Mouse (Mus musculus) MEL (cell line): ENCODE results near the gene Ccdc175. TPM values are rescaled to one million over a fixed set of nuclear protein-coding genes. Genes with fewer than 3 reads are reported as not detected.

Experiments
- DNase-seq: peaks from one replicate; pipeline ENCODE4 v3.0.0; 2011; ENCODE audit warnings: low read depth, low spot score
- H3K27ac ChIP-seq: 2 replicates; pipeline ENCODE4 v1.5.1; 2012; ENCODE audit warnings: low read depth, mild to moderate bottlenecking, control low read depth, low read length, moderate library complexity; ENCODE audit not compliant: control insufficient read depth
- H3K27me3 ChIP-seq, 2 experiments: fragments of 150-350 bp in 1 of 2; sonication (generic) in 1 of 2; 2 replicates each; pipeline ENCODE4 v1.6.1; 2012; ENCODE audit warnings: low read length in 2 of 2, mild to moderate bottlenecking in 2 of 2, improper control_type of control experiment in 1 of 2, moderate library complexity in 1 of 2; ENCODE audit not compliant: insufficient read depth in 2 of 2, control insufficient read depth in 1 of 2
- H3K36me3 ChIP-seq, 2 experiments: 2 replicates each; pipeline ENCODE4 v1.6.1; 2012 to 2014; ENCODE audit warnings: low read length in 2 of 2, improper control_type of control experiment in 1 of 2, inconsistent platforms in 1 of 2, mild to moderate bottlenecking in 1 of 2; ENCODE audit not compliant: insufficient read depth in 2 of 2, control insufficient read depth in 1 of 2
- H3K4me1 ChIP-seq, 2 experiments: fragments of 150-350 bp in 1 of 2; sonication (generic) in 1 of 2; 2 replicates each; pipeline ENCODE4 v1.6.1; 2012; ENCODE audit warnings: low read length in 2 of 2, improper control_type of control experiment in 1 of 2, mild to moderate bottlenecking in 1 of 2; ENCODE audit not compliant: insufficient read depth in 2 of 2, control insufficient read depth in 1 of 2
- H3K4me3 ChIP-seq, 2 experiments: fragments of 150-350 bp in 1 of 2; sonication (generic) in 1 of 2; 2 replicates each; pipeline ENCODE4 v1.5.1; 2012; ENCODE audit warnings: low read depth in 2 of 2, low read length in 2 of 2, mild to moderate bottlenecking in 2 of 2, moderate library complexity in 2 of 2, control low read depth in 1 of 2, improper control_type of control experiment in 1 of 2; ENCODE audit not compliant: control insufficient read depth in 1 of 2, insufficient read depth in 1 of 2
- H3K79me2 ChIP-seq: 2 replicates; pipeline ENCODE4 v1.6.1; 2012; ENCODE audit warnings: mild to moderate bottlenecking, low read length, moderate library complexity; ENCODE audit not compliant: control insufficient read depth, poor library complexity, insufficient read depth
- H3K9ac ChIP-seq: 2 replicates; pipeline ENCODE4 v1.6.1; 2012; ENCODE audit warnings: low read depth, mild to moderate bottlenecking, control low read depth, low read length, moderate library complexity; ENCODE audit not compliant: control insufficient read depth, poor library complexity, severe bottlenecking
- H3K9me3 ChIP-seq: fragments of 150-350 bp; sonication (generic); replicated peaks from 2 replicates; pipeline ENCODE4 v1.6.1; 2012; ENCODE audit warnings: mild to moderate bottlenecking, low read length, improper control_type of control experiment, moderate library complexity; ENCODE audit not compliant: insufficient read depth
- BHLHE40 ChIP-seq: IDR thresholded peaks from 2 replicates; pipeline ENCODE4 v1.6.1; 2012; ENCODE audit warnings: low read depth, mild to moderate bottlenecking, inconsistent platforms, low read length, improper control_type of control experiment, borderline replicate concordance
- CHD1 ChIP-seq: IDR thresholded peaks from 2 replicates; pipeline ENCODE4 v1.6.1; 2012; ENCODE audit warnings: low read depth, mild to moderate bottlenecking, inconsistent platforms, low read length, improper control_type of control experiment
- CHD2 ChIP-seq: IDR thresholded peaks from 2 replicates; pipeline ENCODE4 v1.6.1; 2011; ENCODE audit warnings: low read length, improper control_type of control experiment
- CTCF ChIP-seq, 3 experiments: IDR thresholded peaks in 2 of 3; conservative IDR thresholded peaks in 1 of 3; 2 replicates each; pipeline ENCODE4 v1.5.1; 2011 to 2012; ENCODE audit warnings: low read length in 3 of 3, low read depth in 2 of 3, mild to moderate bottlenecking in 2 of 3, improper control_type of control experiment in 1 of 3, inconsistent platforms in 1 of 3, mixed read lengths in 1 of 3, moderate library complexity in 1 of 3; ENCODE audit not compliant: control insufficient read depth in 1 of 3, insufficient read depth in 1 of 3, poor library complexity in 1 of 3, severe bottlenecking in 1 of 3
- E2F4 ChIP-seq: IDR thresholded peaks from 2 replicates; pipeline ENCODE4 v1.6.1; 2011; ENCODE audit warnings: low read depth, low read length, improper control_type of control experiment, borderline replicate concordance
- ETS1 ChIP-seq: IDR thresholded peaks from 2 replicates; pipeline ENCODE4 v1.6.1; 2012; ENCODE audit warnings: low read depth, mild to moderate bottlenecking, inconsistent platforms, low read length, improper control_type of control experiment, moderate library complexity
- GABPA ChIP-seq: IDR thresholded peaks from 2 replicates; pipeline ENCODE4 v1.6.1; 2012; ENCODE audit warnings: low read depth, mild to moderate bottlenecking, inconsistent platforms, low read length, improper control_type of control experiment, moderate library complexity
- HCFC1 ChIP-seq: IDR thresholded peaks from 2 replicates; pipeline ENCODE4 v1.6.1; 2012; ENCODE audit warnings: low read depth, mild to moderate bottlenecking, inconsistent platforms, low read length, improper control_type of control experiment, moderate library complexity
- JUND ChIP-seq: IDR thresholded peaks from 2 replicates; pipeline ENCODE4 v1.6.1; 2011; ENCODE audit warnings: low read depth, mild to moderate bottlenecking, improper control_type of control experiment, low read length
- KAT2A ChIP-seq: conservative IDR thresholded peaks from 2 replicates; pipeline ENCODE4 v1.6.1; 2012; ENCODE audit warnings: low read depth, low read length, improper control_type of control experiment, inconsistent platforms
- MAX ChIP-seq: IDR thresholded peaks from 2 replicates; pipeline ENCODE4 v1.6.1; 2011; ENCODE audit warnings: low read length, improper control_type of control experiment
- MAZ ChIP-seq: IDR thresholded peaks from 2 replicates; pipeline ENCODE4 v1.6.1; 2012; ENCODE audit warnings: low read depth, mild to moderate bottlenecking, inconsistent platforms, low read length, improper control_type of control experiment
- MEF2A ChIP-seq: IDR thresholded peaks from 2 replicates; pipeline ENCODE4 v1.6.1; 2014; ENCODE audit warnings: low read depth, mild to moderate bottlenecking, inconsistent platforms, low read length, improper control_type of control experiment; ENCODE audit not compliant: poor library complexity, insufficient replicate concordance, severe bottlenecking; ENCODE audit errors: extremely low read depth
- MXI1 ChIP-seq: IDR thresholded peaks from 2 replicates; pipeline ENCODE4 v1.6.1; 2011; ENCODE audit warnings: mild to moderate bottlenecking, low read depth, low read length, improper control_type of control experiment
- MYB ChIP-seq: IDR thresholded peaks from 2 replicates; pipeline ENCODE4 v1.6.1; 2011; ENCODE audit warnings: mild to moderate bottlenecking, low read depth, low read length, improper control_type of control experiment
- MYC ChIP-seq: IDR thresholded peaks from 2 replicates; pipeline ENCODE4 v1.6.1; 2011; ENCODE audit warnings: low read depth, mild to moderate bottlenecking, low read length, improper control_type of control experiment, moderate library complexity
- NELFE ChIP-seq: IDR thresholded peaks from 2 replicates; pipeline ENCODE4 v1.6.1; 2011; ENCODE audit warnings: low read depth, low read length, improper control_type of control experiment
- NRF1 ChIP-seq: IDR thresholded peaks from 2 replicates; pipeline ENCODE4 v1.6.1; 2014; ENCODE audit warnings: low read depth, mild to moderate bottlenecking, inconsistent platforms, low read length, improper control_type of control experiment, moderate library complexity; ENCODE audit not compliant: poor library complexity, insufficient read depth, severe bottlenecking
- POLR2A ChIP-seq, 2 experiments: IDR thresholded peaks; 2 replicates each; pipeline ENCODE4 v1.6.1; 2011 to 2012; ENCODE audit warnings: low read length in 2 of 2, mild to moderate bottlenecking in 2 of 2, control low read depth in 1 of 2, improper control_type of control experiment in 1 of 2, low read depth in 1 of 2, moderate library complexity in 1 of 2; ENCODE audit not compliant: control insufficient read depth in 1 of 2, insufficient read depth in 1 of 2, poor library complexity in 1 of 2
- POLR2AphosphoS2 ChIP-seq: IDR thresholded peaks from 2 replicates; pipeline ENCODE4 v1.6.1; 2011; ENCODE audit warnings: low read length, improper control_type of control experiment
- POLR2AphosphoS5 ChIP-seq: IDR thresholded peaks from 2 replicates; pipeline ENCODE4 v1.6.1; 2012; ENCODE audit warnings: low read depth, borderline replicate concordance, mild to moderate bottlenecking, inconsistent platforms, low read length, moderate library complexity, mixed read lengths
- RAD21 ChIP-seq: IDR thresholded peaks from 2 replicates; pipeline ENCODE4 v1.6.1; 2011; ENCODE audit warnings: mild to moderate bottlenecking, low read depth, low read length, improper control_type of control experiment
- RCOR1 ChIP-seq: IDR thresholded peaks from 2 replicates; pipeline ENCODE4 v1.6.1; 2012; ENCODE audit warnings: low read depth, mild to moderate bottlenecking, inconsistent platforms, low read length, improper control_type of control experiment
- SIN3A ChIP-seq: IDR thresholded peaks from 2 replicates; pipeline ENCODE4 v1.6.1; 2012; ENCODE audit warnings: low read length, improper control_type of control experiment, inconsistent platforms
- SMC3 ChIP-seq: IDR thresholded peaks from 2 replicates; pipeline ENCODE4 v1.6.1; 2011; ENCODE audit warnings: low read depth, low read length, improper control_type of control experiment
- TAL1 ChIP-seq: IDR thresholded peaks from 2 replicates; pipeline ENCODE4 v1.6.1; 2012; ENCODE audit warnings: mild to moderate bottlenecking, inconsistent platforms, low read length, moderate library complexity, mixed read lengths
- TBP ChIP-seq: IDR thresholded peaks from 2 replicates; pipeline ENCODE4 v1.8.0; 2011; ENCODE audit warnings: low read depth, low read length, improper control_type of control experiment
- TCF12 ChIP-seq: IDR thresholded peaks from 2 replicates; pipeline ENCODE4 v1.6.1; 2014; ENCODE audit warnings: low read depth, mild to moderate bottlenecking, inconsistent platforms, low read length, improper control_type of control experiment, moderate library complexity
- UBTF ChIP-seq: IDR thresholded peaks from 2 replicates; pipeline ENCODE4 v1.6.1; 2012; ENCODE audit warnings: low read depth, mild to moderate bottlenecking, inconsistent platforms, low read length, improper control_type of control experiment, moderate library complexity, borderline replicate concordance; ENCODE audit not compliant: insufficient read depth
- USF1 ChIP-seq: IDR thresholded peaks from 2 replicates; pipeline ENCODE4 v1.6.1; 2014; ENCODE audit warnings: low read depth, mild to moderate bottlenecking, inconsistent platforms, low read length, improper control_type of control experiment, moderate library complexity
- USF2 ChIP-seq, 2 experiments: IDR thresholded peaks; 2 replicates each; pipeline ENCODE4 v1.6.1; 2011 to 2012; ENCODE audit warnings: improper control_type of control experiment in 2 of 2, low read length in 2 of 2, borderline replicate concordance in 1 of 2, inconsistent platforms in 1 of 2, low read depth in 1 of 2, mild to moderate bottlenecking in 1 of 2; ENCODE audit not compliant: insufficient read depth in 1 of 2
- ZC3H11A ChIP-seq: IDR thresholded peaks from 2 replicates; pipeline ENCODE4 v1.6.1; 2012; ENCODE audit warnings: low read depth, mild to moderate bottlenecking, inconsistent platforms, low read length, improper control_type of control experiment
- ZKSCAN1 ChIP-seq: IDR thresholded peaks from 2 replicates; pipeline ENCODE4 v1.6.1; 2012; ENCODE audit warnings: low read depth, mild to moderate bottlenecking, inconsistent platforms, low read length, improper control_type of control experiment, moderate library complexity
- ZMIZ1 ChIP-seq: IDR thresholded peaks from 2 replicates; pipeline ENCODE4 v1.6.1; 2012; ENCODE audit warnings: low read depth, mild to moderate bottlenecking, inconsistent platforms, low read length, improper control_type of control experiment, moderate library complexity
- ZNF384 ChIP-seq: IDR thresholded peaks from 2 replicates; pipeline ENCODE4 v1.6.1; 2012; ENCODE audit warnings: low read depth, mild to moderate bottlenecking, inconsistent platforms, low read length, improper control_type of control experiment
- polyA plus RNA-seq, 2 experiments: library from polyadenylated mRNA; stranded (reverse) in 1 of 2; unstranded in 1 of 2; fragments of >175 nt in 1 of 2; fragments of >200 nt in 1 of 2; gene quantifications; 2 replicates each; pipeline versions ENCODE4 v1.2.1 to v1.2.4; 2012; ENCODE audit warnings: low replicate concordance in 2 of 2, low read depth in 1 of 2; ENCODE audit not compliant: insufficient read length in 2 of 2, insufficient read depth in 1 of 2, missing spikeins in 1 of 2
- total RNA-seq: library from RNA; depleted of rRNA; stranded (reverse); fragments of 300-350 nt; gene quantifications from 2 replicates; pipeline ENCODE4 v1.2.3, GENCODE M21; 2012

Ccdc175 gene
- total and polyA plus RNA-seq, 3 experiments = not detected

GRCm38 (mm10) chr12:72084261-72085023 lies 100.4 kb downstream of the Ccdc175 start:
- peak overlapping the region; percentile 22 for H3K27ac ChIP-seq
- TF ChIP-seq ETS1 = no peak
- TF ChIP-seq ZMIZ1 = no peak
- TF ChIP-seq ZC3H11A = no peak
- no peak for TF ChIP-seq RCOR1
- TF ChIP-seq RAD21 = no peak
- TF ChIP-seq MAX = peak; percentile 51; the same call in 1 of the 2 replicates
- TF ChIP-seq MAZ = no peak
- no peak for TF ChIP-seq GABPA
- no peak for TF ChIP-seq SMC3
- no peak for TF ChIP-seq ZKSCAN1
- TF ChIP-seq CHD2 = no peak
- no peak for TF ChIP-seq KAT2A
- no peak for TF ChIP-seq NRF1
- TF ChIP-seq HCFC1 = no peak
- 0 out of 2 replicates have a peak, but pooled peaks have one; percentile 67 for TF ChIP-seq MXI1
- TF ChIP-seq E2F4 = no peak
- TF ChIP-seq SIN3A = 0 out of 2 replicates have a peak, but pooled peaks have one; percentile 57
- TF ChIP-seq JUND = no peak
- no peak for TF ChIP-seq ZNF384
- TF ChIP-seq POLR2AphosphoS5 = no peak
- no peak for TF ChIP-seq POLR2AphosphoS2
- no peak for TF ChIP-seq TAL1
- TF ChIP-seq MEF2A = no peak
- TF ChIP-seq TCF12 = no peak
- no peak for TF ChIP-seq TBP
- TF ChIP-seq CTCF (IDR thresholded peaks at IDR 0.05 in 2 of 3, conservative IDR thresholded peaks at IDR 0.05 in 1 of 3; ENCODE audit: control insufficient read depth in 1 of 3, insufficient read depth in 1 of 3, low read depth in 2 of 3, low read length in 3 of 3, poor library complexity in 1 of 3, severe bottlenecking in 1 of 3) = no peak
- no peak for TF ChIP-seq UBTF
- TF ChIP-seq CHD1 = no peak
- TF ChIP-seq USF1 = no peak
- no peak for TF ChIP-seq NELFE
- 0 out of 2 replicates have a peak, but pooled peaks have one; percentile 13 for TF ChIP-seq MYC
- peak in 1 of 2 experiments; percentile 15; a peak in 1 of 4 replicates for TF ChIP-seq POLR2A (IDR thresholded peaks at IDR 0.05; ENCODE audit: control insufficient read depth in 1 of 2, insufficient read depth in 1 of 2, low read depth in 1 of 2, low read length in 2 of 2, poor library complexity in 1 of 2)
- no peak for TF ChIP-seq USF2 (IDR thresholded peaks at IDR 0.05; ENCODE audit: borderline replicate concordance in 1 of 2, insufficient read depth in 1 of 2, low read depth in 1 of 2, low read length in 2 of 2)
- no peak for TF ChIP-seq MYB
- no peak for TF ChIP-seq BHLHE40
- H3K36me3 ChIP-seq = peaks cover 0 to 6% of the 10 kb centered on the region in 2 experiments; a peak in 2 of 4 replicates
- H3K9me3 ChIP-seq = no peaks in the 10 kb centered on the region
- no peaks in the 10 kb centered on the region for H3K27me3 ChIP-seq
- no peaks in the 10 kb centered on the region; the same call in 1 of the 2 replicates for H3K79me2 ChIP-seq
- peak; percentile 82 for DNase-seq
- H3K9ac ChIP-seq = peak overlapping the region; percentile 80
- peaks cover 0 to 2% of the 10 kb centered on the region in 2 experiments; a peak in 1 of 4 replicates for H3K4me1 ChIP-seq
- peak overlapping the region; percentile 82 to 92 for H3K4me3 ChIP-seq
